Mouse (Mus musculus) cerebellum, adult 11-12 months (tissue): ENCODE results near the gene Atg14.

ENCODE experiments used
- DNase-seq: peaks from one replicate; pipeline ENCODE4 v3.0.0; 2022

Atg14 gene

GRCm38 (mm10) chr14:47497166-47497565 lies 73.3 kb downstream of the Atg14 start:
- DNase-seq, result no peak

GRCm38 (mm10) chr14:47495951-47496350 lies 74.5 kb downstream of the Atg14 start:
- no peak for DNase-seq

GRCm38 (mm10) chr14:47493592-47494361 lies 76.7 kb downstream of the Atg14 start:
- DNase-seq, result no peak
